Mouse (Mus musculus): ENCODE data around the gene Mettl14.
"Not testable (repeated sequence)": the region's sequence is repeated elsewhere in the genome, so short reads cannot be mapped to it uniquely, and the experiment has no call there.

Gene Mettl14

DNA sequence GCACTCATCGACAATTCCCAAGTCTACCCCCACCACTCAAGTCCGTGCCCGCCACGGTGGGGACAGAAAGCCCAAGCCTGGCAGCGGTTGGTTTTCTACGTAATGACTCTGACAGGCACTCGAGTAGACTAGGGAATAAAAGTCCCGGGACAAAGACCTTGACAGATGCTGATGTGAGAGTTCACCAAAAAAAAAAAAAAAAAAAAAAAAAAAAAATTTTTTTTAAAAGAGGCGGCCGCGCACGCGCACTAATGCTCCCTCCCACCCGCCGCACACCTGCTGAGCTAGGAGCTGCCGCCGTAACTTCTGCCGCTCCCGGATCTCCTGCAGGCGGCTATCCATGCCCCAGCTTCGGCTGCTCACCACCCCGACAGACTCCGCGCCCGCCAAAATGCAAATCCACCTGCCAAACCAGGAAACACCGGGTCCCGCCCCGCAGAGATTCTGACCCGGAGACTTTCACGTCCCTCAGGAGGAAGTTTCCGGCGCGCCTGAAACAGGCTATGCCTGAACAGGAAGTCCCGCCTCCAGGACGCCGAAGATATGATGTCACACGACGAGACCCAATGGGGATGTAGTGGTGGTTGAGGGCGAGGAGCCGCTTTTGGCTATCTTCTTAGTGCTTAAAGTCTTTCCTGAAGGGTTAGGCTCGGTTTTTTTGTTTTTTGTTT, at the start of gene Mettl14:
TSS of gene Mettl14 (minus strand) at position 623 of the 671 bp plus-strand sequence.
- DNase-seq (ENCODE audit: low spot score in 2 of 2): peak; percentile 84 to 96

DNA sequence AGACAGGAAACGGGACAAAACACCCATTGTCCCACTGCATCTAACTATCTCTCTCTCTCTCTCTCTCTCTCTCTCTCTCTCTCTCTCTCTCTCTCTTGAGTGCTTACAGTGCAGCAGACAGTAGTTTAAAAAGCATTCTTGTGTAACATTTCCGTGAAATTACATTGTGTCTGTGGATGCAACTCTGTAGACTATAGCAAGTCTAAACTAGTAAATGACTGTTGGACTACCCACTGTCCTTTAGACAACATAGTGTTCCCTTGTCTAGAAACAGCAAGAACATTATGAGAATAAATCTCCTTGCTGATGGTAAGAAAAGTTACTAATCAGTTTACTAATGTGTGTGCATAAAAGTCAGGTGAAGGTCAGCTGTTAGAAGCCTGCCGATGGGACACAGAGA, 47.5 kb upstream of the Mettl14 start:
- DNase-seq (ENCODE audit: low spot score in 2 of 2): no peak

DNA sequence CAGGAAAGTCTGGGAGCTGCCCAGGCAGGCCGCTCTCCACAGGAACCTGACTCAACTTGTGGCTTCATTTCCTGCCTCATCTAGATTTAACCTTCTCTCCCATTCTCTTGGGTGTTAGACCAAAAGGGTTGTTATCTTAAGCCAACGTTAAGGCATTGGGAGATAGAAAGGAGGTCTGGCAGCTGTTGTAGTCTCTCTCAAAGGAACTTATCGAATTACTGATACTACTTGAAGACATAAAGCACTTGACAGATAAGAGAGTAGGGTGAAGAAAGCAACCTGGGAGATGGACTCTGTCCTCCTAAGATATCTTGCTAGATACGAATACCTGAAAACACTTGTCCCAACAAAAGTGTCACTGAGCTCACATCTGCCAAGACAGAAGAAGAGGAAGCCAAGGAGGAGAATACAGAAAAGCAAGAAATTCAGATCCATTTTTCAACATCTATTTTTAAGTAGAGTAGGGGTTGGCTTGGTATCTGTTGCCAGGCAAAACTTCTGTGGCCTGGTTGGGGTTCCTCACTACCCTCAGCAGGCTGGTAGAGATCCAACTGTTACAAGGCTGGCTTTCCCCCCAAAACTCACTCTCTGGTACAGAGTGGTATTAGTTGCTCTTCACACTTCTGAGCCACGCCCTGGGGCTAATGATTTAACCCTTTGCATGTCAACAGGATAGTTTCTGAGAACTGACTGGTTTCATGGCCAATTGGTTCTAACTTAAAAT, 46.2 kb upstream of the Mettl14 start:
- no peak for DNase-seq (ENCODE audit: low spot score in 2 of 2)

DNA sequence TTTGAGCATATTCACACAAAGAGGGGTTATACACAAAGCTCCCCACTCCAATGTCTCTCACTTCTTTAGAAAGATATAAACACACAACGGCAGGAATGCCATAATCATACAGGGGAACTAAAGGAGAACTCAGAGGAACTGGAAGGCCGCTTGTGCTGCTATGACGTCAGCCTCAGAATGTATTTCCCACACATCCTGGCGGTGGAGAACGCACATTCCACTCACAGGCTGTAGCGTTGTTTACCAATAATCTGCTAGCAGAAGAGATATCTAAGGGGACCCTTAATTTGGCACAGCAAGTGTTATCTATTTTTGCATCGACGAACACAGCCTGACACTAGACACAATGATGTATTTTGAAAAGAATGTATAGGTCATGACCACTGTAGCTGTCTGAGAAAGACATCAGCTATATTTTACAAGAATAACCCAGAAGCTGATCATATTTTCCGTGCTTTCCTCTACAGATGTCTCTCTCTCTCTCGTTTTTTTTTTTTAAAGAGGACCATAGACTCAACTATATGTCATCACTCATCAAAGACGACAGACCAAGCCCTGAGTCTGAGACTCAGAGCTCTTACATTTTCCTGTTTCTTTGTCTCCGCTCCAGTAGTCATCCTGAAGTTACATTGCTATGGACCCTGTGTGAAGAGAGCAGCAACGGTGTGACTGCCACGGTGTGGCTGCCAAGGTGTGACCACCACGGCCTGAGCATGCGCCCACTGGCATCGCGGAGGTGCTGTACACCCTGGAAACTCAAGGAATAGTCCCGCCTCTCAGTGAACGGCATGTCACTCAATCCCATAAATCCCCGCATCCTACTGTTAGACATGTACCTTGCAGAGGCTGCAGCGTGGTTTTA, 43.9 kb upstream of the Mettl14 start:
- no peak for DNase-seq (ENCODE audit: low spot score in 2 of 2)

DNA sequence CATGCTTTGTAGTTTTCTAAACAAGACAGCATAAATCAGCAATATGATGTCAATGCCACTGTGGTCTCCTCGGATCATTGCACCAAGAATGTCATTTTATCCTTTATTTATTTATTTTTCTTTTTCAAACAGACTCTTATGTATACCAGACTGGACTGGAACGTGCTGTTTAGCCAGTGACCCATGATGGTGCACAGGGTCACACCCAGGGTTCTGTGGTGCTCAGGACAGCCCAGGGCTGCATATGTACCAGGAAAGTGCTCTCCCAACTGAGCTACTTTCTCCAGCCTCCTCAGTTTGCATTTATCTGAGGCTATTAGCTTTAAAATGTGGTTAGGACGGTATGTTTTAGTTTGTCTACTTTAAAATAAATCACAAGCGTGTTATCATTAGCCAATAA, 42.1 kb upstream of the Mettl14 start:
- no peak for DNase-seq (ENCODE audit: low spot score in 2 of 2)

DNA sequence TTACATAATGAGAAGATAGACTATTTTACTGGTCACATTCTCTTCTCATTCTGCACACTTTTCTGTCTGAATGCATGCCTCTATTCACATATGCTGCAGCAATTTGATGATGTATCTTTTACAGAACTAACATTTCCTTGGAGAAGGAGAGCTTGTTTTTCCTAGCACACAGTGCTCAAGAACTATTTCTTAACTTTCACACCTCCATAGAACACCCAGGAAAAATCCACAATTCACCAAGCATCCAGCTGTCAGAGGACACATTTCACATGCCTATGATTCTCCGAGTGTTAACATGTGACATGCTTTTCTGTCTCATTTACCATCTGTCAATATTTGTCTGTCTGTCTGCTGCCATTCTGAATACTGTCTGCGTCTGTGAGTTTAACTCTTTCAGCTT, 39.7 kb upstream of the Mettl14 start:
- DNase-seq (ENCODE audit: low spot score in 2 of 2): peak; percentile 14 to 23

DNA sequence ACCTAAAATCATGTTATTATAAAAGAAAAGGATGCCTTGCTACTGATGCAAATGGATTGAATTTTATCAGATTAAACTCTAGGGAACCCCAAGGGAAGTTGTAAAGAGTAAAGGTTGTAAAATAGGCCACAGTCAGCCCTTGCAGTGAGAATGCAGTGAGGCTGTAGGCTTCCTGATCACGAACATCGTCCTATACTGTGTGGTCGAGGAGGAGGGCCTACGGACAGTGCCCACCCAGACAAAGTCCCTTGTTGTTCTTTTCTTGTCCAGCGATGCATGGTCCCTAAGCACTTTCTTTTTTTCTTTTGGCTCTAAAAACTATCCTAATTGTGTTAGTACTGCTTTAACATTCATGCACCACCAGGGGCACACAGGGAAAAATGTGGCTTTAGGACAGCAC, 27.3 kb upstream of the Mettl14 start:
- DNase-seq (ENCODE audit: low spot score in 2 of 2): no peak

DNA sequence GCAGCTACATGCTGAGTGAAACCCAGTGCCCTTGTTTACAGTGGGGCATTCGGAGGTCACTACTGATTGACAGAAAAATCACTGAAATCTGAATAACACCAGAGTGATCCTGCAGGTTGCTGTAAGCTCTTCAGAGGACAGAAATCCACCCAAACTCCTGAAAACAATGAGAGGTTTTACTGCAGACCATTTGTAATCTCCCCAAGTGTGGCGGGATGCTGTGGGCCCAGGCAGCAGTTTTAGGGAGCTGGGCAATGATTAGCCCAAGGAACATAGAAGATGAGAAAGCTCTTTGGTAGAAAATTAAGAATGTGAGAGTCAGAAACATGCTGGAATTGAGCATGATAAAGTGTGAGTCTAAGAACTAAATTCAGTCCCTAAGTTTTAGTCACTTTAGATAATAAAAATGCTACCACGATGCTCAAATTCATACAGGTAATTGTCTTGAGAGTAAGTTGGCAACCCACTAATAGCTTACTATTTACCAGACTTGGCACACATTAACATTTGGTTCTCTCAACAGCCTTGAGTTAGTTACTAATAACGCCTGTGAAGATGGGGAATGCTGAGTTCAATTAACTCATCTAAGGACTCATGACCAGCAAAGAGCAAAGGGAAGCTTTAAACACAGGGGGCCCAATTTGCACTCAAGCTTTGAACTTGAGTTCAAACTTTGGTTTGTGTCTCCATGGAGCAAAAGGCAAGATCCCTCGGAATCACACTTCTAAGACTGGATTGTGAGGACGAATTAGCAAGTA, 26.1 kb upstream of the Mettl14 start:
- no peak for DNase-seq (ENCODE audit: low spot score in 2 of 2)

DNA sequence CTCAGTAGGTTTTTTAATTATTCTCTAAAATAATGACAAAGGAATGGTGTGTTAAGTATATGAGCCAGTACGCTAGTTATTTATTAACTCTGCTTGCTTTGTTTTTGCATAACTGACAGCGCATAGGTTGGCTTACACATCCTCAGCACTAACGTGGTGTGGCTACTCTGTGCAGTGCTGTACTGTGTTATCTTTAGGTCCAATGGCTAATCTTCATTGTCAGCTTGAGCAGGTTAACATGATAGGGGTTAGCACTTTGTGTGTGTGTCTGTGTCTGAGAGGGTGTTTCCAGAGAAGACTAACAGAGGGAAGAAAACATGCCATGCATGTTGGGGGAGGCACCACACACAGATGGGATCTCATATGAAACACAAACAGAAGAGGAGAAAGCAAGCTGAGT, 19.0 kb upstream of the Mettl14 start:
- DNase-seq (ENCODE audit: low spot score in 2 of 2): no peak

DNA sequence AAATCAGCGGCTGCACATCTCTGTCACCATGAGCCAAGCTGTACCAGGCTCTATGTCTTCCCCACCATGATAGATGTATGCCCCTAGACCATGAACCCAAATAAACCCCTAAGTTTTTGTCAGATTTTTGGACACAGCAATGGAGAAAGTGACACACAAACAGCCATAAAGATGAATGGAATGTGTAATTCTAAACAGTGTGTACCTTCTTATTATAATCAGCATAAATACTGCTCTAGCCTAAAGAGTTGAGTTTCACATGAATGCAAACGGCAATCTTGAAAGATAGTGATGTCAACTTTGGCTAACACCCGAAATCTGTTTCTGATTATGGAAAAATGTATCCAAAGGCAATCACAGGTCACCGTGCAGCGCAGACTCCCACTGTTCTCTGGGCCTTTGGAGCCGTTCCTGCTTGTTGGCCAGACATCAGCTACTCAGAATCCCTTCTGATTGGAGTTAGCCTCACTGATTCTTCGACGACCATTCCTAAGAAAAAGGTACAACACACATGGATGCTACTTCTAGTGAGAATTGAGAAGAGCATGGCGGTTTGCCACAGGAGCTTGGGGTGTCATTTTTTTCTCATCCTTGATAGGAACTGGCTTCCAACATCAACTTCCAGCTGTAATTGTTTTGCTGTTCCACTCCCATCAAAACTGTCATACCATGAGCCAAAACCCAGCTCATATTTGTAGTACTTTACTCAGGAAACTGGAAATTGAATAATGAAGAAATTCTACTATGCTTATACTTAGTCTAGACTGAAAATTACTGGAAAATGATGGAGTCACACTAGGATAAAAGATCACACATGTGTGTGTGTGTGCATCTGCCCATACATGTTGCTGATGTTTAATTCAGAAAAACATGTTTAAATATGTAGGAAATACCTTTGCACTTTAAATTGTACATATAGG, 11.9 kb upstream of the Mettl14 start:
- no peak for DNase-seq (ENCODE audit: low spot score in 2 of 2)

DNA sequence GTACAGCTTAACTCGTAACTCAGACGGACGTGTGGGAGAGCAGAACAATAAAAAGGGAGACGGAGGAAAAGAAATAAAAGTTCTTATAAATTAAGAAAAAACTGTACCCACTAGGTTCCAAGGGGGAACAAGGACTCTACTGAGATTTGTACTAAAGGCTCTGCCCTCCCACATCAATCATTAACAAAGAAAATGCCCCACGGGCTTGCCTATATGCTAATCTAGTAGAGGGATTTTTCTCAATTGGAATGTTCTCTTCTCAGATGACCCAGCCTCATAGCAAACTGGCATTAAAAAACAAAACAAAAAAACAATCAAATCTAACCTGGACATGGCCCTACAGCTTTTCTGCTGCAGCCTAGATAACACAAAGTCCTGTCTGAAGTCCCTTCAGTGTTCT, 9.7 kb upstream of the Mettl14 start:
- no peak for DNase-seq (ENCODE audit: low spot score in 2 of 2)

DNA sequence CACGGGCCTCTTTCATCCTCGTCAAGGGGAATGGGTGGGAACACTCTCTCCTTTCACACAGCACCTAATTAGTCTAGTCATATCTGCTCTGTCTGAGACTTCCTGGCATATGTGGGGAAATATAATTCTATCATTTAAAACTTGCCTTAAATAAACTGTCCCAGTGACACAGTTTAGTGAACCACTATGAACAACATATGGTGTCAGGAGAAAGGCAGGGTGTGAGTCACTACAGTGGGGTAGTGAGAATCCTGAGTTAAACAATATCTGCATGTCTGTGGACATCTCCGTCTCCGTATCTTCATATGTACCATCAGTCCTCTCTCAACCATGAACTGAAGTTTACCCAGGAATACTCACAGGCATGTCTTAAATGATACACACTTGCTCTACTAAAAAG, 5.3 kb upstream of the Mettl14 start:
- DNase-seq (ENCODE audit: low spot score in 2 of 2): no peak

DNA sequence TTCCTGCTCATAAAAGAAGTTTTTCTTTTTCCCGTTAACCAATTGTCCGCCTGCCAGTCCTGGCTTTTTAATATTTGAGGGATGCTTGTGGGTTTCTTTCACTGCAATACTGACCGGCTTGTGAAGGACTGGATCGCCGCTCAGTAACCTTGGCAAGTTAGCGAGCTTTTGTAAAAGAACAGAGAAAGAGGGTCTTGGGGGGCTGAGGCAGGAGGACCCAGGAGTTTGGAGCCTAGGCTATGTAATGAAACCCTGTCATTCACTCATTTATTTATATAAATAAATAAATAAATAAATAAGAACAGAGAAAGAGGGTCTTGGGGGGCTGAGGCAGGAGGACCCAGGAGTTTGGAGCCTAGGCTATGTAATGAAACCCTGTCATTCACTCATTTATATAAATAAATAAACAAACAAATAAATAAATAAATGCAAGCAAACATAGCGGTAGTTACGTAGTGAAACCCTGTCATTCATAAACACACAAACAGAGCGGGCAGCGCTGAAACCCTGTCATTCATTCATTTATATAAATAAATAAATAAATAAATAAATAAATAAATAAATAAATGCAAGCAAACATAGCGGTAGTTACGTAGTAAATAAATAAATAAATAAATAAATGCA, 361 bp upstream of the Mettl14 start:
- DNase-seq (ENCODE audit: low spot score in 2 of 2): not testable (repeated sequence)

DNA sequence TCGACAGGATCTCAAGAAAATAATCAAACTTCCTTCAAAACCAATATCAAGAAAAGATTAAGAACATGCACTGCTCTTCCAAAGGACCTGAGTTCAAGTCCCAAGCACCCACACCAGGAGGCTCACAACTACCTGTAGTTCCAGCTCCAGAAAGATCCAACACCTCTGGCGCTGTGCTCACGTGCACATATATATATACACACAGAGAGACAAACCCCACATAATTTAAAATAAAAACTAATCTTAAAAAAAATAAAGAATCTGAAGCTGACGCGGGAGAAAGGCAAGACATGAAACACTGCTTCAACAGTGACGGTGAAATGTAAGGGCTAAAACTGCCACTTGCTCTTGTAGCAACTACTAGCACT, 806 bp downstream of the Mettl14 start:
- no peak for DNase-seq (ENCODE audit: low spot score in 2 of 2)

DNA sequence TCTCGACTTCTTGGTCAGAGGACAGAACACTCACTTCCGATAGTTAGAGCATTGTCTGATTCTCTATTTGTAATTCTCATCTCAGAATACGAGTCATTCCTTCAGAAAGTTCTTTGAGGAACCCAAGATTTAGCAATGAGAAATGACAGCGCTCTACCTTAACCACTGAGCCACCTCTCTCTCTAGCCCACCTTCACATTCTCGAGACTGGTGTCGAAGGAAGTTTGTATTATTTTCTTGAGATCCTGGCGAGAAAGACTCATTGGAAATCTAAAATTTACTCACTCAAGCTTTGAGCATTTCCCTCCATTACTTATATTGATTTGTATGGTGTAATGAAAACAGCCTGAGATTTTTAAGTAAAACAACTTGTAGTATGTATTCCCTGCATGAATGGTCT, 1.5 kb downstream of the Mettl14 start:
- no peak for DNase-seq (ENCODE audit: low spot score in 2 of 2)

DNA sequence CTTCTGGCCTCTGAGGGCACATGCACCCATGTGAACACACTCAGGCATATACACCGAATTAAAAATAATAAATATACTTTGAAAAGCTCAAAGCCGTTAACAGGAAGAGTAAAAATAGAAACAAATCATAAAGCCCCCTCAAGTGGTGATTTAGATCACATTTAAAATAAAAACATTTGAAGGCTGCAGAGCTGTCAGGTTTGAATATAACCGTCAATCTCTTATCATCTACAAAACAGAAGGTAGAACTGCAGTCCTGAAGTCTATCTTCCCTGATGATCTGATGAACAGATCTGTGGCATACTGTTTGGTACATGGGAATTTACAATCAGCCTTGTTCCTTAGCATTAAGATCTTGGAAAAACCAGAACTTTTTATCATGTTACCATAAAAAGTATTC, 9.3 kb downstream of the Mettl14 start:
- no peak for DNase-seq (ENCODE audit: low spot score in 2 of 2)

DNA sequence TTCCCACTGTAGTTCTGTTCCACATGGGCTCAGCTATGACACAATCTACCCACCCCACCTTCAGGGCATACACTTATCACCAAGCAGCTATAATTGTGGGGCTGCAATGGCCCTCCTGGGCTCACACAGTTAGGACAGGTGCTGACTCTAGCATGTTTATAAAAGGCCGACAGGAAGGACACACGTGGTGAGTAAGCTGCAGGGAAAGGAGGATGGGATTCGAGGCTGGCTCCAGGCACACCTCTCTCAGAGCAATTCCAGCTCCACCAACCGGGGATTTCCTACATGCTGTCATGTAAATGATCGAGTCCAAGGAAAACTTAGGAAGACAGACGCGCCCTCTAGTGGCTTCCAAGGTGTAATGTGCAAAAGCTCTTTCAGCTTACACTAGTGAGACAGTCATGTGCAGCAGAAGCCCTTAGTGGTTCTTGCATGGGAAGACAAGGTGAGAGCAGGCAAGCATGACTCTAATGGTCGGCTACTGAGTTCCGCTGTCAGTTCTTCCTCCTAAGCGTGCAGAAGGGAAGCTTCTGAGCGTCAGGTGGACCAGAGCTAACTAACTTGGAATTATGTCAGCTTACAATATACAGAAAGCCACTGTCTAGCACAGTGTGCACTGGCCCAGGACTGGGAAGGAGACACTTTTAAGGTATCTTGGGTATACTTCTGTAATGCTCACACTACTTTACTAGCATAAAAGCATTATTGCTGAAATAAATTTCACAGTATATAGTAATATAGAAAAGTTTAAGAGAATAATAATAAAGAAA, 14.0 kb downstream of the Mettl14 start:
- DNase-seq (ENCODE audit: low spot score in 2 of 2): peak in 1 of 2 experiments; percentile 73

DNA sequence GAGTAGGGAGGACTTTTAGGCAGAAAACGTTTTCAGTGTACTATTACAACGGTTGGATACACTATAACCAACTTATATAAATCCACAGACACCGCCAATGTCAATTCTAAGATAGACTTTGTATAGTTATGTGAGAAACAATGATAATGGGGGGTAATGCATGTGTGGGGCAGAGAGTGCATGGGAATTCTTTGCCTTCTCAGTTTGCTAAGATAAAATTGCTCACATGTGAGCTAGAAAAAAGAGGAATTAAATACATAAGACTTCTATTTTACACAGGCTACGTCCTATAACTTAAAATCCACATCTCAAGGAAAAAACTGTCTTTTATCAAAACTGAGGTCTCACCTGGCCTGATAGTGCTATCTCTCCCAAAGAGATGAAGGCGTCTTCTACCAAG, 15.0 kb downstream of the Mettl14 start:
- no peak for DNase-seq (ENCODE audit: low spot score in 2 of 2)

DNA sequence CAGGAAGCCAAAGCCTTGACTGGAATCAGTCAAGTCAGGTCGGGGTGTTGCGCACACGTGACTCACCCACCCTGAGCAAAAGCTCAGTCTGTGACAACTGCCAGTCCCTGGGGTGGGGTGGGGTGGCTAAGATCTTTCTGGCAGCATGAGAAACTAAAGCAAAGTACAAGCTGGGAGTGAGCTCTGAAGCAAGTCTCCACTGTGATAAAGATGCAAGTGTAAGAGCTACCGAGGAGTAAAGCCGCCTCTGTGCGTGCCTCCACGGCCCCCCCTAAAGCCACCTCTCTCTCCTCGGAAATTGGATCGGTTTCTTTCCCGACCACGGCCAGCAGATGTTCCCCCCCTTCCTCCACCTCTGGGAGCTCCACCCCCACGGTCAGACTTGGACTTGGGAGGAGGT, 16.7 kb downstream of the Mettl14 start:
- no peak for DNase-seq (ENCODE audit: low spot score in 2 of 2)

DNA sequence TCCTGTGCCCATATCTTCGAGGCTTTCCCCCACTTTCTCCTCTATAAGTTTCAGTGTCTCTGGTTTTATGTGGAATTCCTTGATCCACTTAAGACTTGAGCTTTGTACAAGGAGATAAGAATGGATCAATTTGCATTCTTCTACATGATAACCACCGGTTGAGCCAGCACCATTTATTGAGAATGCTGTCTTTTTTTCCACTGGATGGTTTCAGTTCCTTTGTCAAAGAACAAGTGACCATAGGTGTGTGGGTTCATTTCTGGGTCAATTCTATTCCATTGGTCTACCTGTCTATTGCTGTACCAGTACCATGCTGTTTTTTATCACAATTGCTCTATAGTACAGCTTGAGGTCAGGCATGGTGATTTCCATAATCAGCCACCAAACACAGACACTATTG, 19.1 kb downstream of the Mettl14 start:
- not testable (repeated sequence) for DNase-seq (ENCODE audit: low spot score in 2 of 2)
